Mouse (Mus musculus) frontal cortex, postnatal 14 days (tissue): ENCODE measurements at regions not wholly inside any gene's neighbourhood (a gene's known extent, or its start where the extent isn't known, plus 50 kb on each side); places are given as distances from the start of the nearest gene placed in this dataset.

Source experiments
- DNase-seq, 2 experiments: peaks; one replicate each; pipeline ENCODE4 v3.0.0; 2022; ENCODE audit warnings: low spot score in 2 of 2

DNA sequence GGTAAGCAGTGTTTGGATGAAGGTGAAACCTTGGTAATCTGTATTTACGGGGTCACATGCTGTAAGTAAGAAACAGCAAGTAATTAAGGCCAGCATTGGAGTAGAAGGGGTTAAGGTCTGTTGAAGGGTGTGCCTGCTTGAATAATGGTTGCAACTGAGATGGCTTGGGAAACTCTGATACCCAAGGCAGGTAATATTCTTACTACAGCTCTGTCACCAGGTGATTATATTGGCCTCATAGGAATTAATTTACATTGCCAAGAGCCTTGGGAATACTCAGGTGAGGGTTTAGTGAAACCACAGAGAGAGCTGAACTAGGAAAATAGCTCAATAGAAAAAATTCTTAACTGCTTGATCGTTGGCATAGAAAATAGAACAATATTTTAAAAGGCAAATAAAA lies 73.8 kb upstream of the Lcorl start:
- no peak for DNase-seq

DNA sequence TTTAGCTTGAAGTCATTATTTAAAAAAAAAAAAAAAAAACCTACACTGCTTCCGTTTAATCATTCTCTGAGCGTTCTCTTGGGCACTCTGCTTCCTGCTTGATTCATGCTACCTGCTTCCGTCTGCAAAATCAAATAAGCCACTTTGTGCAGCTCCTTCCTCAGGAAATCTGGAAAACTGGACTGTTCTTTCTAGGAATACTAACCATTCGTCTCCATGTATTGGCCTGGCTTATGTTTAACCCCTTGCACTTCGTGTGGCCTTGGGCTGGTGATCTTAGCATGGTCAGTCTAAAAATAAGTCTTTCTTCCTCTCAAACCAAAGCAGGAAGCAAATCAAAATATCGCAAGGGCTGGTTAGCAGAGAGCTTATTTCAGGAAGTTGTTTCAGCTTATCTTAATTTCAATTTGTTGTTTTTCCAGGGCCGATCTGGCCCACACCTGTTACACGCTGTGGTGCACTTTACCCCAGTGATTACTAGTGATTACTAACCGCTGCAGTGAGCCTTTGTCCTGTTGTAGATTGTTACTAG lies 68.5 kb upstream of the Lcorl start:
- DNase-seq: no peak

DNA sequence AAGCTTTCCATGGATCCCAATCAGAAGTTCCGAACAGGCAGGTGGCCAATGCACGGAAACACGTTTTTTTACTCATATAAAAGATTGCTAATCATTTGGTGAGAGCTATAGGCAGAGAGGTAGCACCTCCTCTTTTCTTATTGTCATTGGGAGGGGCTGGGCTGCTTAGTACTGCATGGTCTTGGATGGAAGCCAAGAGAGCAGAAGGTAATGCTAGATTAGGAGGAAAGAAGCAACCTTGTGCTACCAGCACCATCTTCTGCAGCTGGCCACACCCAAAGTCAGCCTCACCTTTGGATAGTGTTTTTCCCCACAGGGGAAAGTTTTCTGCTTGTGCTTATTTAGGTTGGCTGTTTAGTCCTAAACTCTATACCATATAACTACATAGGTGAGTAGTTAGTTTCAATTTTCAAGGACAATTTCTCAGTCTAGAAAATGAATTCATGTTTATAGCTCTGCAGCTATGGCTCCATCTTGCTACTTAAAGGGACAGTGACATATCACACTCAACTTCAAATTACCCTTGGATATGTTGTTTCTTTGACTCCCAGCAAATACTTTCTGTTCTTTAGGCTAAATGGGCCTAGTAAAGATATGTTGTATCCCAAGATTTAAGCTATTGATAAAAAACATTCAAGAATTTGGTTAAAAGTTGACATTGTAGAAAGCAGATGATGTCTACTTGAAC lies 66.6 kb upstream of the Lcorl start:
- DNase-seq: no peak
